8 mouse cellular contexts compared by ENCODE assay signal in genomic region chr6:47453522-47454130, GRCm38 (mm10). TPM values are rescaled to one million over a fixed set of nuclear protein-coding genes. Genes with fewer than 3 reads are reported as not detected.
DNase-seq lines count a peak whose midpoint lies in the region; ATAC-seq and TF ChIP-seq lines count a peak whose summit lies in the region.

No protein-coding gene starts in this region.

- peak in 1 of 2 experiments; percentile 66; a peak in 2 of 4 replicates for TF ChIP-seq POLR2A in MEL (IDR thresholded peaks at IDR 0.05; ENCODE audit: control insufficient read depth in 1 of 2, insufficient read depth in 1 of 2, low read depth in 1 of 2, low read length in 2 of 2, poor library complexity in 1 of 2)

- H3K27ac ChIP-seq in heart, embryonic 11.5 days (ENCODE audit: low read depth, low read length), result peak overlapping the region; percentile 99
- H3K27ac ChIP-seq in MEL (ENCODE audit: control insufficient read depth, low read depth, low read length), result peak overlapping the region; percentile 85
- H3K27ac ChIP-seq in embryonic facial prominence, embryonic 15.5 days (replicated peaks), result peak overlapping the region; percentile 97
- H3K27ac ChIP-seq in hindbrain, embryonic 13.5 days, result peak overlapping the region; percentile 98
- H3K27ac ChIP-seq in limb, embryonic 15.5 days, result peak overlapping the region; percentile 97

- 0% methylated on average over 34 of the region's 42 CpGs for WGBS in heart, embryonic 11.5 days (ENCODE audit: insufficient replicate concordance)
- WGBS in embryonic facial prominence, embryonic 15.5 days, result under 1% methylated on average over 42 of the region's 42 CpGs
- under 1% methylated on average over 35 of the region's 42 CpGs for WGBS in hindbrain, embryonic 13.5 days
- WGBS in limb, embryonic 15.5 days, result under 1% methylated on average over 42 of the region's 42 CpGs

- no peaks in the 10 kb centered on the region for H3K27me3 ChIP-seq in heart, embryonic 11.5 days (ENCODE audit: control insufficient read depth, insufficient read depth, low read length)
- no peaks in the 10 kb centered on the region for H3K27me3 ChIP-seq in MEL (ENCODE audit: control insufficient read depth in 1 of 2, insufficient read depth in 2 of 2, low read length in 2 of 2)
- H3K27me3 ChIP-seq in embryonic facial prominence, embryonic 15.5 days, result no peaks in the 10 kb centered on the region
- no peaks in the 10 kb centered on the region for H3K27me3 ChIP-seq in hindbrain, embryonic 13.5 days
- no peaks in the 10 kb centered on the region for H3K27me3 ChIP-seq in limb, embryonic 15.5 days

- no peak for TF ChIP-seq RAD21 in MEL (IDR thresholded peaks at IDR 0.05; ENCODE audit: low read depth, low read length)

- H3K9ac ChIP-seq in heart, embryonic 11.5 days (ENCODE audit: low read depth, low read length), result peak overlapping the region; percentile 100
- H3K9ac ChIP-seq in MEL (ENCODE audit: control insufficient read depth, low read depth, low read length, poor library complexity, severe bottlenecking), result peak overlapping the region; percentile 99
- H3K9ac ChIP-seq in embryonic facial prominence, embryonic 15.5 days, result peak overlapping the region; percentile 99
- peak overlapping the region; percentile 99 for H3K9ac ChIP-seq in hindbrain, embryonic 13.5 days
- peak overlapping the region; percentile 100 for H3K9ac ChIP-seq in limb, embryonic 15.5 days

- H3K4me2 ChIP-seq in heart, embryonic 11.5 days, result peak overlapping the region; percentile 91
- H3K4me2 ChIP-seq in embryonic facial prominence, embryonic 15.5 days (replicated peaks), result peak overlapping the region; percentile 70
- H3K4me2 ChIP-seq in hindbrain, embryonic 13.5 days, result peak overlapping the region; percentile 84
- peak overlapping the region; percentile 76 for H3K4me2 ChIP-seq in limb, embryonic 15.5 days

- H3K4me3 ChIP-seq in heart, embryonic 11.5 days (ENCODE audit: low read depth, low read length), result peak overlapping the region; percentile 98
- H3K4me3 ChIP-seq in MEL (ENCODE audit: control insufficient read depth in 1 of 2, insufficient read depth in 1 of 2, low read depth in 2 of 2, low read length in 2 of 2), result peak overlapping the region; percentile 89 to 98
- peak overlapping the region; percentile 94 for H3K4me3 ChIP-seq in embryonic facial prominence, embryonic 15.5 days (replicated peaks)
- H3K4me3 ChIP-seq in hindbrain, embryonic 13.5 days, result peak overlapping the region; percentile 96
- peak overlapping the region; percentile 95 for H3K4me3 ChIP-seq in limb, embryonic 15.5 days

- no peaks in the 10 kb centered on the region for H3K36me3 ChIP-seq in heart, embryonic 11.5 days (ENCODE audit: control insufficient read depth, insufficient read depth, low read length)
- peaks cover 0 to 39% of the 10 kb centered on the region in 2 experiments; a peak in 2 of 4 replicates for H3K36me3 ChIP-seq in MEL (ENCODE audit: control insufficient read depth in 1 of 2, insufficient read depth in 2 of 2, low read length in 2 of 2)
- no peaks in the 10 kb centered on the region for H3K36me3 ChIP-seq in embryonic facial prominence, embryonic 15.5 days
- no peaks in the 10 kb centered on the region for H3K36me3 ChIP-seq in hindbrain, embryonic 13.5 days
- no peaks in the 10 kb centered on the region for H3K36me3 ChIP-seq in limb, embryonic 15.5 days

- no peak for DNase-seq in heart, adult 9 months (ENCODE audit: low spot score in 2 of 2)
- DNase-seq in MEL (ENCODE audit: low read depth, low spot score), result peak; percentile 68
- DNase-seq in naive thymus-derived CD4-positive, alpha-beta T cell, adult 2 months (ENCODE audit: low read depth), result peak; percentile 62
- peak; percentile 31 to 46 for DNase-seq in thymus, adult 18-20 months

- H3K79me2 ChIP-seq in MEL (ENCODE audit: control insufficient read depth, insufficient read depth, low read length, poor library complexity), result peaks cover 40% of the 10 kb centered on the region

- peak; percentile 70 for ATAC-seq in heart, embryonic 11.5 days (replicated peaks; ENCODE audit: insufficient number of reproducible peaks, low FRiP score, low TSS enrichment)
- no peak; the same call in none of the 2 replicates for ATAC-seq in embryonic facial prominence, embryonic 15.5 days (ENCODE audit: insufficient number of reproducible peaks, low FRiP score, low TSS enrichment, low read depth)
- ATAC-seq in hindbrain, embryonic 13.5 days (ENCODE audit: low FRiP score), result peak; percentile 68
- peak; percentile 50 for ATAC-seq in limb, embryonic 15.5 days (ENCODE audit: insufficient number of reproducible peaks, low FRiP score, low TSS enrichment, low read depth)

- no peak for TF ChIP-seq CTCF in MEL (IDR thresholded peaks at IDR 0.05 in 2 of 3, conservative IDR thresholded peaks at IDR 0.05 in 1 of 3; ENCODE audit: control insufficient read depth in 1 of 3, insufficient read depth in 1 of 3, low read depth in 2 of 3, low read length in 3 of 3, poor library complexity in 1 of 3, severe bottlenecking in 1 of 3)

- H3K9me3 ChIP-seq in heart, embryonic 11.5 days (replicated peaks; ENCODE audit: control insufficient read depth, low read length), result no peaks in the 10 kb centered on the region
- H3K9me3 ChIP-seq in MEL (replicated peaks; ENCODE audit: insufficient read depth, low read length), result no peaks in the 10 kb centered on the region
- H3K9me3 ChIP-seq in embryonic facial prominence, embryonic 15.5 days (replicated peaks), result no peaks in the 10 kb centered on the region
- no peaks in the 10 kb centered on the region for H3K9me3 ChIP-seq in hindbrain, embryonic 13.5 days
- H3K9me3 ChIP-seq in limb, embryonic 15.5 days, result no peaks in the 10 kb centered on the region

- no peak for TF ChIP-seq EP300 in MEL (IDR thresholded peaks at IDR 0.05; ENCODE audit: low read depth in 1 of 2, low read length in 2 of 2)

- H3K4me1 ChIP-seq in heart, embryonic 11.5 days (ENCODE audit: control insufficient read depth, insufficient read depth, low read length), result peaks cover 18% of the 10 kb centered on the region
- peaks cover 7 to 14% of the 10 kb centered on the region in 2 experiments; a peak in 3 of 4 replicates for H3K4me1 ChIP-seq in MEL (ENCODE audit: control insufficient read depth in 1 of 2, insufficient read depth in 2 of 2, low read length in 2 of 2)
- peaks cover 19% of the 10 kb centered on the region for H3K4me1 ChIP-seq in embryonic facial prominence, embryonic 15.5 days
- H3K4me1 ChIP-seq in hindbrain, embryonic 13.5 days (replicated peaks), result peaks cover 25% of the 10 kb centered on the region
- H3K4me1 ChIP-seq in limb, embryonic 15.5 days, result peaks cover 11% of the 10 kb centered on the region; the same call in 1 of the 2 replicates

TF ChIP-seq in MEL, 35 proteins besides CTCF, POLR2A, EP300 and RAD21:
- no peak for TF ChIP-seq ZC3H11A (IDR thresholded peaks at IDR 0.05; ENCODE audit: low read depth, low read length)
- no peak for TF ChIP-seq MAZ (IDR thresholded peaks at IDR 0.05; ENCODE audit: low read depth, low read length)
- no peak for TF ChIP-seq ZNF384 (IDR thresholded peaks at IDR 0.05; ENCODE audit: low read depth, low read length)
- TF ChIP-seq MEF2A (IDR thresholded peaks at IDR 0.05; ENCODE audit: extremely low read depth, insufficient replicate concordance, low read depth, low read length, poor library complexity, severe bottlenecking), result no peak
- no peak for TF ChIP-seq USF1 (IDR thresholded peaks at IDR 0.05; ENCODE audit: low read depth, low read length)
- no peak for TF ChIP-seq CHD1 (IDR thresholded peaks at IDR 0.05; ENCODE audit: low read depth, low read length)
- no peak for TF ChIP-seq KAT2A (conservative IDR thresholded peaks at IDR 0.05; ENCODE audit: low read depth, low read length)
- TF ChIP-seq NELFE (IDR thresholded peaks at IDR 0.05; ENCODE audit: low read depth, low read length), result peak; percentile 29; the same call in 1 of the 2 replicates
- no peak for TF ChIP-seq ELF1 (IDR thresholded peaks at IDR 0.05; ENCODE audit: low read depth, low read length)
- TF ChIP-seq USF2 (IDR thresholded peaks at IDR 0.05; ENCODE audit: borderline replicate concordance in 1 of 2, insufficient read depth in 1 of 2, low read depth in 1 of 2, low read length in 2 of 2), result no peak
- TF ChIP-seq SIN3A (IDR thresholded peaks at IDR 0.05; ENCODE audit: low read length), result peak; percentile 42; the same call in 1 of the 2 replicates
- no peak for TF ChIP-seq CHD2 (IDR thresholded peaks at IDR 0.05; ENCODE audit: low read length)
- TF ChIP-seq MAX (IDR thresholded peaks at IDR 0.05; ENCODE audit: low read length), result peak; percentile 77
- TF ChIP-seq MXI1 (IDR thresholded peaks at IDR 0.05; ENCODE audit: low read depth, low read length), result peak; percentile 79; the same call in 1 of the 2 replicates
- peak; percentile 90 for TF ChIP-seq E2F4 (IDR thresholded peaks at IDR 0.05; ENCODE audit: borderline replicate concordance, low read depth, low read length)
- TF ChIP-seq ZMIZ1 (IDR thresholded peaks at IDR 0.05; ENCODE audit: low read depth, low read length), result no peak
- no peak; the same call in 1 of the 2 replicates for TF ChIP-seq HCFC1 (IDR thresholded peaks at IDR 0.05; ENCODE audit: low read depth, low read length)
- no peak for TF ChIP-seq MYC (IDR thresholded peaks at IDR 0.05; ENCODE audit: low read depth, low read length)
- TF ChIP-seq TBP (IDR thresholded peaks at IDR 0.05; ENCODE audit: low read depth, low read length), result 0 out of 2 replicates have a peak, but pooled peaks have one; percentile 30
- no peak for TF ChIP-seq GATA1 (IDR thresholded peaks at IDR 0.05; ENCODE audit: low read depth, low read length)
- no peak for TF ChIP-seq SMC3 (IDR thresholded peaks at IDR 0.05; ENCODE audit: low read depth, low read length)

RNA-seq across cellular contexts. Expression of gene Cul1, which starts 0.4 kb away (rescaled TPM):
- polyA plus RNA-seq in heart, embryonic 11.5 days (2014; fragmentation: Nextera tagmentation; extraction: Ambion mirVana), result 116 and 132 TPM in 2 replicates
- total RNA-seq in MEL (2012; rRNA removed), result 40.4 and 48.2 TPM in 2 replicates
- 10 to 100 TPM in 1 of 2 experiments, not detected in 1; 58.4 TPM for polyA plus RNA-seq in MEL (2012; ENCODE audit: insufficient read depth in 1 of 2, insufficient read length in 2 of 2, low read depth in 1 of 2, low replicate concordance in 2 of 2, missing spikeins in 1 of 2)
- polyA plus RNA-seq in embryonic facial prominence, embryonic 15.5 days (2015; fragmentation: Nextera tagmentation; extraction: Ambion mirVana), result 124 and 125 TPM in 2 replicates
- 122 and 125 TPM in 2 replicates for polyA plus RNA-seq in hindbrain, embryonic 13.5 days (2015; fragmentation: Nextera tagmentation; extraction: Ambion mirVana)
- 124 and 126 TPM in 2 replicates for polyA plus RNA-seq in limb, embryonic 15.5 days (2015; fragmentation: Nextera tagmentation; extraction: Ambion mirVana)

Comparison
In these comparisons a context has a peak if more than half of its experiments do, and no peak if none do; other contexts are left out.
1. DNase-seq: peak in MEL (single experiment), naive thymus-derived CD4-positive, alpha-beta T cell, adult 2 months (single experiment) and thymus, adult 18-20 months (2 of 2); none in heart, adult 9 months (0 of 2).
2. Peak in every context shown above with its lines, with median percentiles within 50 percentile points of each other: H3K27ac ChIP-seq, H3K4me2 ChIP-seq, H3K4me3 ChIP-seq and H3K9ac ChIP-seq.